Mouse (Mus musculus) limb, embryonic 14.5 days (tissue): ENCODE measurements at regions not wholly inside any gene's neighbourhood (a gene's known extent, or its start where the extent isn't known, plus 50 kb on each side); places are given as distances from the start of the nearest gene placed in this dataset.

Experiments used
- ATAC-seq: fragments of 200-750 bp; cut with Nextera tagmentation; 2 replicates; pipeline ENCODE4 v1.8.0; 2017; ENCODE audit warnings: low read depth, moderate number of reproducible peaks, moderate TSS enrichment; ENCODE audit not compliant: low FRiP score
- DNase-seq: peaks from one replicate; pipeline ENCODE4 v3.0.0-alpha.2; 2015; ENCODE audit warnings: low spot score
- H3K27ac ChIP-seq: fragments of 300-500 bp; sonication (generic); replicated peaks from 2 replicates; pipeline ENCODE4 v1.5.1; 2014; ENCODE audit warnings: low read depth, mild to moderate bottlenecking, low read length, moderate library complexity, mixed read lengths
- H3K27me3 ChIP-seq: fragments of 300-500 bp; sonication (generic); 2 replicates; pipeline ENCODE4 v1.6.1; 2014; ENCODE audit warnings: low read length, mixed read lengths; ENCODE audit not compliant: control insufficient read depth, insufficient read depth
- H3K36me3 ChIP-seq: fragments of 300-500 bp; sonication (generic); 2 replicates; pipeline ENCODE4 v1.6.1; 2014; ENCODE audit warnings: mild to moderate bottlenecking, low read length, moderate library complexity, mixed read lengths; ENCODE audit not compliant: control insufficient read depth, insufficient read depth
- H3K4me1 ChIP-seq: fragments of 300-500 bp; sonication (generic); 2 replicates; pipeline ENCODE4 v1.6.1; 2014; ENCODE audit warnings: antibody characterized with exemption, low read length, mixed read lengths; ENCODE audit not compliant: control insufficient read depth, insufficient read depth
- H3K4me2 ChIP-seq: fragments of 300-500 bp; sonication (generic); replicated peaks from 2 replicates; pipeline ENCODE4 v1.6.1; 2014; ENCODE audit warnings: low read depth, mild to moderate bottlenecking, low read length, moderate library complexity; ENCODE audit not compliant: severe bottlenecking
- H3K4me3 ChIP-seq: fragments of 300-500 bp; sonication (generic); replicated peaks from 2 replicates; pipeline ENCODE4 v1.5.1; 2014; ENCODE audit warnings: low read length
- H3K9ac ChIP-seq: fragments of 300-500 bp; sonication (generic); 2 replicates; pipeline ENCODE4 v1.6.1; 2014; ENCODE audit warnings: mild to moderate bottlenecking, low read depth, low read length, moderate library complexity; ENCODE audit not compliant: severe bottlenecking
- H3K9me3 ChIP-seq: fragments of 300-500 bp; sonication (generic); 2 replicates; pipeline ENCODE4 v1.6.1; 2016; ENCODE audit warnings: low read length; ENCODE audit not compliant: control insufficient read depth
- POLR2A ChIP-seq: fragments of 200-500 bp; IDR thresholded peaks from 2 replicates; pipeline ENCODE4 v1.8.0; 2012; ENCODE audit warnings: inconsistent platforms, mild to moderate bottlenecking, moderate library complexity, borderline replicate concordance; ENCODE audit not compliant: insufficient read depth, insufficient read length; ENCODE audit errors: extremely low read depth
- WGBS: fragments of 180-500 bp; shearing (Covaris S2); extraction: QIAGEN DNeasy Blood & Tissue Kit; methylation state at CpG from one replicate; pipeline ENCODE4 v1.1.7; 2014; 5-methylcytosine and 5-hydroxymethylcytosine counted together

GRCm38 (mm10) chr17:52168076-52168838 is 335.2 kb upstream of the Satb1 start:
- Histone ChIP-seq H3K9ac (no peak overlapping the region), H3K27me3 (no peaks in the 10 kb centered on the region), H3K4me2 (no peak overlapping the region), H3K9me3 (no peaks in the 10 kb centered on the region), H3K27ac (no peak overlapping the region), H3K36me3 (no peaks in the 10 kb centered on the region), H3K4me1 (no peaks in the 10 kb centered on the region), H3K4me3 (no peak overlapping the region)
- ATAC-seq: no peak
- 82% methylated on average over 10 of the region's 10 CpGs for WGBS
- no peak for DNase-seq
- TF ChIP-seq POLR2A: no peak

GRCm38 (mm10) chr17:52167658-52168057 is 334.6 kb upstream of the Satb1 start:
- H3K4me1 ChIP-seq: no peaks in the 10 kb centered on the region
- H3K36me3 ChIP-seq: no peaks in the 10 kb centered on the region
- H3K4me3 ChIP-seq: no peak overlapping the region
- 69% methylated on average over 4 of the region's 4 CpGs for WGBS
- ATAC-seq: no peak
- DNase-seq: no peak
- H3K27ac ChIP-seq: no peak overlapping the region
- H3K27me3 ChIP-seq: no peaks in the 10 kb centered on the region
- no peak overlapping the region for H3K4me2 ChIP-seq
- no peak for TF ChIP-seq POLR2A
- H3K9me3 ChIP-seq: no peaks in the 10 kb centered on the region
- no peak overlapping the region for H3K9ac ChIP-seq

GRCm38 (mm10) chr17:52165891-52166485 is 332.9 kb upstream of the Satb1 start:
- DNase-seq: no peak
- Histone ChIP-seq H3K27ac (no peak overlapping the region), H3K36me3 (no peaks in the 10 kb centered on the region), H3K9me3 (no peaks in the 10 kb centered on the region), H3K9ac (no peak overlapping the region), H3K4me3 (no peak overlapping the region), H3K27me3 (no peaks in the 10 kb centered on the region), H3K4me2 (no peak overlapping the region), H3K4me1 (no peaks in the 10 kb centered on the region)
- no peak for ATAC-seq
- TF ChIP-seq POLR2A: no peak
- 76% methylated on average over 5 of the region's 5 CpGs for WGBS

- no peak for ATAC-seq
- 89% methylated on average over 10 of the region's 10 CpGs for WGBS
- no peak for DNase-seq
Measured at GRCm38 (mm10) chr17:52162559-52163397, 329.7 kb upstream of the Satb1 start.

GRCm38 (mm10) chr17:52150496-52150895 is 317.4 kb upstream of the Satb1 start:
- Histone ChIP-seq H3K4me1 (no peaks in the 10 kb centered on the region), H3K27me3 (no peaks in the 10 kb centered on the region), H3K4me3 (no peak overlapping the region), H3K4me2 (no peak overlapping the region), H3K9me3 (no peaks in the 10 kb centered on the region), H3K27ac (no peak overlapping the region), H3K9ac (no peak overlapping the region), H3K36me3 (no peaks in the 10 kb centered on the region)
- DNase-seq (no peak), ATAC-seq (no peak)
- no peak for TF ChIP-seq POLR2A
- WGBS: 90% methylated on average over 5 of the region's 5 CpGs

More at GRCm38 (mm10) chr17:52162559-52163397, 329.7 kb upstream of the Satb1 start:
- Histone ChIP-seq H3K27ac (no peak overlapping the region), H3K27me3 (no peaks in the 10 kb centered on the region), H3K9ac (no peak overlapping the region), H3K9me3 (no peaks in the 10 kb centered on the region), H3K4me2 (no peak overlapping the region), H3K36me3 (no peaks in the 10 kb centered on the region), H3K4me3 (no peak overlapping the region), H3K4me1 (no peaks in the 10 kb centered on the region)
- no peak for TF ChIP-seq POLR2A
